Mouse (Mus musculus): ENCODE results near the gene Galm. TPM values are rescaled to one million over a fixed set of nuclear protein-coding genes. Genes with fewer than 3 reads are reported as not detected.

Gene Galm
- polyA plus RNA-seq, 1 experiment from 2014 or later = 23.3 TPM

- no peak overlapping the region for H3K4me2 ChIP-seq (replicated peaks)
- no peak overlapping the region for H3K4me3 ChIP-seq
- no peaks in the 10 kb centered on the region for H3K27me3 ChIP-seq
- no peaks in the 10 kb centered on the region for H3K9me3 ChIP-seq
- H3K4me1 ChIP-seq = peaks cover 12% of the 10 kb centered on the region
- no peak overlapping the region for H3K9ac ChIP-seq
- 43% methylated on average over 2 of the region's 2 CpGs for WGBS
- no peak overlapping the region for H3K27ac ChIP-seq
- no peaks in the 10 kb centered on the region for H3K36me3 ChIP-seq
- ATAC-seq (ENCODE audit: insufficient number of reproducible peaks, insufficient read depth, low FRiP score, low TSS enrichment) = no peak
Observed at GRCm38 (mm10) chr17:80097221-80097620, 30.1 kb upstream of the Galm start.

GRCm38 (mm10) chr17:80099823-80100222, 27.4 kb upstream of the Galm start:
- Histone ChIP-seq H3K27me3 (no peaks in the 10 kb centered on the region), H3K27ac (no peak overlapping the region), H3K4me3 (no peak overlapping the region), H3K36me3 (no peaks in the 10 kb centered on the region), H3K9ac (no peak overlapping the region), H3K9me3 (no peaks in the 10 kb centered on the region), H3K4me1 (peaks cover 12% of the 10 kb centered on the region), H3K4me2 (replicated peaks) (no peak overlapping the region)
- ATAC-seq (ENCODE audit: insufficient number of reproducible peaks, insufficient read depth, low FRiP score, low TSS enrichment) = no peak
- 85% methylated on average over 6 of the region's 6 CpGs for WGBS

GRCm38 (mm10) chr17:80105348-80105978, 21.8 kb upstream of the Galm start:
- no peak for ATAC-seq (ENCODE audit: insufficient number of reproducible peaks, insufficient read depth, low FRiP score, low TSS enrichment)
- Histone ChIP-seq H3K27ac (no peak overlapping the region), H3K27me3 (no peaks in the 10 kb centered on the region), H3K36me3 (no peaks in the 10 kb centered on the region), H3K9me3 (no peaks in the 10 kb centered on the region), H3K4me2 (replicated peaks) (no peak overlapping the region), H3K9ac (no peak overlapping the region), H3K4me1 (no peaks in the 10 kb centered on the region), H3K4me3 (no peak overlapping the region)
- 84% methylated on average over 10 of the region's 10 CpGs for WGBS

- Histone ChIP-seq H3K4me3 (no peak overlapping the region), H3K9ac (no peak overlapping the region), H3K27me3 (no peaks in the 10 kb centered on the region), H3K4me2 (replicated peaks) (no peak overlapping the region), H3K36me3 (no peaks in the 10 kb centered on the region), H3K9me3 (no peaks in the 10 kb centered on the region), H3K4me1 (no peaks in the 10 kb centered on the region), H3K27ac (no peak overlapping the region)
- WGBS = 79% methylated on average over 5 of the region's 5 CpGs
- ATAC-seq (ENCODE audit: insufficient number of reproducible peaks, insufficient read depth, low FRiP score, low TSS enrichment) = no peak
Observed at GRCm38 (mm10) chr17:80112665-80113305, 14.5 kb upstream of the Galm start.

GRCm38 (mm10) chr17:80113468-80113867, 13.8 kb upstream of the Galm start:
- no peak overlapping the region for H3K9ac ChIP-seq
- 86% methylated on average over 4 of the region's 4 CpGs for WGBS
- H3K4me1 ChIP-seq = no peaks in the 10 kb centered on the region

GRCm38 (mm10) chr17:80120396-80120795, 6.9 kb upstream of the Galm start:
- Histone ChIP-seq H3K9me3 (no peaks in the 10 kb centered on the region), H3K4me1 (no peaks in the 10 kb centered on the region), H3K27me3 (no peaks in the 10 kb centered on the region), H3K4me3 (no peak overlapping the region), H3K9ac (no peak overlapping the region), H3K27ac (no peak overlapping the region), H3K36me3 (no peaks in the 10 kb centered on the region), H3K4me2 (replicated peaks) (no peak overlapping the region)
- WGBS = 86% methylated on average over 3 of the region's 3 CpGs
- no peak for ATAC-seq (ENCODE audit: insufficient number of reproducible peaks, insufficient read depth, low FRiP score, low TSS enrichment)

More at GRCm38 (mm10) chr17:80113468-80113867, 13.8 kb upstream of the Galm start:
- no peaks in the 10 kb centered on the region for H3K36me3 ChIP-seq
- no peak overlapping the region for H3K27ac ChIP-seq
- no peaks in the 10 kb centered on the region for H3K9me3 ChIP-seq
- no peak overlapping the region for H3K4me2 ChIP-seq (replicated peaks)
- no peak overlapping the region for H3K4me3 ChIP-seq
- H3K27me3 ChIP-seq = no peaks in the 10 kb centered on the region
- no peak for ATAC-seq (ENCODE audit: insufficient number of reproducible peaks, insufficient read depth, low FRiP score, low TSS enrichment)

- no peak overlapping the region for H3K4me3 ChIP-seq
- H3K27ac ChIP-seq = no peak overlapping the region
- no peak overlapping the region for H3K4me2 ChIP-seq (replicated peaks)
- no peak for ATAC-seq (ENCODE audit: insufficient number of reproducible peaks, insufficient read depth, low FRiP score, low TSS enrichment)
- no peaks in the 10 kb centered on the region for H3K4me1 ChIP-seq
- H3K9me3 ChIP-seq = no peaks in the 10 kb centered on the region
- no peak overlapping the region for H3K9ac ChIP-seq
- WGBS = 59% methylated on average over 1 of the region's 1 CpGs
- no peaks in the 10 kb centered on the region for H3K36me3 ChIP-seq
- H3K27me3 ChIP-seq = no peaks in the 10 kb centered on the region
Observed at GRCm38 (mm10) chr17:80121833-80122232, 5.4 kb upstream of the Galm start.

GRCm38 (mm10) chr17:80124985-80125750, 2.1 kb upstream of the Galm start:
- 52% methylated on average over 5 of the region's 5 CpGs for WGBS
- H3K9ac ChIP-seq = no peak overlapping the region

GRCm38 (mm10) chr17:80126166-80126565, 1.1 kb upstream of the Galm start:
- no peak for ATAC-seq (ENCODE audit: insufficient number of reproducible peaks, insufficient read depth, low FRiP score, low TSS enrichment)
- Histone ChIP-seq H3K27me3 (no peaks in the 10 kb centered on the region), H3K27ac (no peak overlapping the region), H3K9ac (no peak overlapping the region), H3K4me2 (replicated peaks) (no peak overlapping the region), H3K4me1 (peaks cover 11% of the 10 kb centered on the region), H3K9me3 (no peaks in the 10 kb centered on the region), H3K36me3 (no peaks in the 10 kb centered on the region), H3K4me3 (no peak overlapping the region)
- 82% methylated on average over 6 of the region's 6 CpGs for WGBS

More at GRCm38 (mm10) chr17:80124985-80125750, 2.1 kb upstream of the Galm start:
- H3K27ac ChIP-seq = no peak overlapping the region
- no peak overlapping the region for H3K4me2 ChIP-seq (replicated peaks)
- no peak overlapping the region for H3K4me3 ChIP-seq
- no peaks in the 10 kb centered on the region for H3K9me3 ChIP-seq
- no peaks in the 10 kb centered on the region for H3K27me3 ChIP-seq
- H3K4me1 ChIP-seq = peaks cover 11% of the 10 kb centered on the region
- no peaks in the 10 kb centered on the region for H3K36me3 ChIP-seq
- no peak for ATAC-seq (ENCODE audit: insufficient number of reproducible peaks, insufficient read depth, low FRiP score, low TSS enrichment)

GRCm38 (mm10) chr17:80128476-80128990, 1.3 kb downstream of the Galm start:
- no peak for ATAC-seq (ENCODE audit: insufficient number of reproducible peaks, insufficient read depth, low FRiP score, low TSS enrichment)
- Histone ChIP-seq H3K4me2 (replicated peaks) (peak overlapping the region; percentile 72), H3K27me3 (no peaks in the 10 kb centered on the region), H3K36me3 (no peaks in the 10 kb centered on the region), H3K9ac (0 out of 2 replicates have a peak overlapping the region, but pooled peaks have one; percentile 53), H3K9me3 (no peaks in the 10 kb centered on the region), H3K4me3 (peak overlapping the region; percentile 52), H3K27ac (0 out of 2 replicates have a peak overlapping the region, but pooled peaks have one; percentile 79), H3K4me1 (peaks cover 17% of the 10 kb centered on the region)
- WGBS = 79% methylated on average over 13 of the region's 13 CpGs

GRCm38 (mm10) chr17:80129387-80129786, 2.1 kb downstream of the Galm start:
- no peaks in the 10 kb centered on the region for H3K36me3 ChIP-seq
- H3K4me1 ChIP-seq = peaks cover 17% of the 10 kb centered on the region
- no peak overlapping the region for H3K9ac ChIP-seq
- H3K4me3 ChIP-seq = no peak overlapping the region
- H3K4me2 ChIP-seq (replicated peaks) = no peak overlapping the region
- WGBS = 70% methylated on average over 4 of the region's 4 CpGs
- no peak overlapping the region for H3K27ac ChIP-seq
- ATAC-seq (ENCODE audit: insufficient number of reproducible peaks, insufficient read depth, low FRiP score, low TSS enrichment) = no peak
- H3K9me3 ChIP-seq = no peaks in the 10 kb centered on the region
- no peaks in the 10 kb centered on the region for H3K27me3 ChIP-seq
